Mouse (Mus musculus): ENCODE results near the gene Ank2.

Ank2 gene

DNA sequence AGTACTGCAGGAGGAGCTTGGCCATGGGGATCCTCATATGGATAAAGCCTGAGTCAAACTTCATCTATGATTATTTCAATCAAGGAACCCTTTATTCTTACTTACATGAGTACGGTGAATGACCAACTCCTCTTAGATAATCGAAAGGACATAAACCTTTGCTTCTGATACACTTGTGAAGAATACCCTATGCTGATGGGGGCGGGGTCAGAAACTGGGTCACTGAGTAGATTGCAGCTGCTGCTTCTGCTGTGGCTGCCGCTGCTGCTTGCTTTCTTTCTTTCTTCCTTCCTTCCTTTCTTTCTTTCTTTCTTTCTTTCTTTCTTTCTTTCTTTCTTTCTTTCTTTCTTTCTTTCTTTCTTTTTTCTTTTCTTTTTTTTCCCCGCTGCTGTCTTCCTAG is 263.9 kb downstream of the Ank2 start:
- no peak for DNase-seq (ENCODE audit: low spot score)

- DNase-seq (ENCODE audit: low spot score): peak; percentile 80
These were observed 273.1 kb downstream of the Ank2 start for GRCm38 (mm10) chr3:127225799-127226730.

DNA sequence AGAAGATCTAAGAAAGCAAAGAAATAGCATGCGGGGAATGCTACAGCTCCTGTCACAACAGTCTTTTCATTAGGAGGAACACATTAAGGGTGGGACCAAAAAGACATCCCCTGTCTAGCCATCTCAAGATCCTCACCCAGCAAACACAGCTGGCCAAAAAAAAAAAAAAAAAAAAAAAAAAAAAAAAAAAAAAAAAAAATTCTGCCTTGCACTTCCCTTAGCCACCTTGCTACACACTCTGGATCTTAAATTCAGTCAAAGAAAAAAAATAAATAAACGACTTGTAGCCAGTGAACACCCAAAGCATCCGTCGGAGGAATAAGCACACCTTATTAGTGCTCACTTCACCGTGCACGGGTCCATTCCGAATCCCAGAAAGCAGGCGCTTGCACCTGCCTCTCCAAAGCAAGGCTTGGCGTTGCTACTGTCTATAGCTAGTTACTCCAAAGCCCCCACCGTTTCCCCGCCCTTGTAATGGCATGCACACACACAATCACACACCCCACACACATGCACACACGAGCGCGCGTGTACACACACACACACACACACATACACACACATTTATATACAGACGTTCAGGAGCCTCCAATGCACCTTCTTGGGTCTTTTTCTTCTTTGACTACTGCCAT is 273.9 kb downstream of the Ank2 start:
- DNase-seq (ENCODE audit: low spot score): peak; percentile 36

GRCm38 (mm10) chr3:127224315-127225166 is 274.6 kb downstream of the Ank2 start:
- no peak for DNase-seq (ENCODE audit: low spot score)

GRCm38 (mm10) chr3:127222086-127222485 is 277.1 kb downstream of the Ank2 start:
- no peak for DNase-seq (ENCODE audit: low spot score)

- no peak for DNase-seq (ENCODE audit: low spot score)
These were observed 278.3 kb downstream of the Ank2 start for GRCm38 (mm10) chr3:127220859-127221258.

DNA sequence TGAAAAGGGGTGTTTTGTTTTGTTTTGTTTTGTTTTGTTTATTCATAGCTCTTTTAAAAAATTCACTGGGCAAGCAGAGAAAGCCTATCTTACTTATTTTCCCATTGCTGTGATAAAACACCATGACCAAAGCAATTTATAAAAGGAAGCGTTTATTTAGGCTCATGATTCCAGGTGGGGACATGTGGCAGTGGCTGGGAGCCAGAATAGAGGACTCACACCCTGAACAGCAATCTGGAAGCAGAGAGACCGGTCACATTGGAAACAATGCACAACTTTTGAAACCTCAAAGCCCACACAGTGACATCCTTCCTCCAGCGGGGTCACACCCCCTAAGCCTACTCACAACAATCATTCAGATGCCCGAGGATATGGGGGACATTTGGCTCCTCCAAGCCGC is 285.6 kb downstream of the Ank2 start:
- no peak for DNase-seq (ENCODE audit: low spot score)

- no peak for DNase-seq (ENCODE audit: low spot score)
These were observed 288.0 kb downstream of the Ank2 start for GRCm38 (mm10) chr3:127211119-127211518.

- no peak for DNase-seq (ENCODE audit: low spot score)
These were observed 288.6 kb downstream of the Ank2 start for GRCm38 (mm10) chr3:127210552-127210951.

DNA sequence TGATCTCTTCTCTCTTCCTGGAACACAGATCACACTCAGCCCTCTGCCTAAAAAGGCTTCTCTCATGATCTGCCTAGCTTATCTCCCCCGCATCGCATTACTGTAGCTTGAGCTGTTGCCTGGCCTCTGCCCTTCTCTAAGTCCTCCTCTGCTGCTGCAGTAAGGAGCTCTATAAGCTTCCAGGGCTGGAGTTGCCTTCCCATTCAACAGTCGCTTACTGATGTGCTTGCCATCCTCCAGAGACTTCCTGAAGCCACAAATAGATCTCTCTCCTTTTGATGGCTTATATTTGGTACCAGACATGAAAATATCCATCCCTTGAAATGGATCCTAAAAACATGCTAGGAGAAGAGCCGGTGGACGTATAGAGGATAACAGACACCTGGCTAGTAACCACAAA is 290.3 kb downstream of the Ank2 start:
- no peak for DNase-seq (ENCODE audit: low spot score)

DNA sequence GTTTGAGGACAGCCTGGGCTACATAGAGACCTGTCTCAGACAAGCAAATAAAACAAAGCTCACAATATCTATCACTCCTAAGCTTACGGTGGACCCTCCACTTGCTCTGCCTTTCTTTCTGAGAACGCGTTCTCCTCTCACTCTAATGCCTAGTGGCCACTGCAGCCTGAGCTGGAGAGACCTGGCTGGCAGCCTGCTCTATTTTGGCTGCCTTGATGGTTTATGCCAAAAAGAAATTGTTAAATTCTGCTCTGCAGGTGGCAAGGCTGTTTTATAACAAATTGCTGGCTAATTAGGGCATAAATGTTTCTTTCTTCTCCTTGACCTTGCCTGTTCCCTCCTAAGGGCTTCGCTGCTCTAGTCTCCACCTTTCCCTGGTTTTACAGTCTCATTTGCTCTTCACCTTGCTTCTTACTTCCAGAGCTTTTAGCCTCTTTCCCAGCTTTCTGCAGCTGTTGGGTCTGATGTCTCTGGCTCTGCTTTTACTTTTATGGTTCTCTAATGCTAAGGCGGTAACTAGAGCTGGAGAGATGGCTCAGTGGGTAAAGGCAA is 293.2 kb downstream of the Ank2 start:
- DNase-seq (ENCODE audit: low spot score): no peak

- DNase-seq (ENCODE audit: low spot score): no peak
These were observed 296.6 kb downstream of the Ank2 start for GRCm38 (mm10) chr3:127202484-127203115.

GRCm38 (mm10) chr3:127200789-127201188 is 298.4 kb downstream of the Ank2 start:
- DNase-seq (ENCODE audit: low spot score): no peak

DNA sequence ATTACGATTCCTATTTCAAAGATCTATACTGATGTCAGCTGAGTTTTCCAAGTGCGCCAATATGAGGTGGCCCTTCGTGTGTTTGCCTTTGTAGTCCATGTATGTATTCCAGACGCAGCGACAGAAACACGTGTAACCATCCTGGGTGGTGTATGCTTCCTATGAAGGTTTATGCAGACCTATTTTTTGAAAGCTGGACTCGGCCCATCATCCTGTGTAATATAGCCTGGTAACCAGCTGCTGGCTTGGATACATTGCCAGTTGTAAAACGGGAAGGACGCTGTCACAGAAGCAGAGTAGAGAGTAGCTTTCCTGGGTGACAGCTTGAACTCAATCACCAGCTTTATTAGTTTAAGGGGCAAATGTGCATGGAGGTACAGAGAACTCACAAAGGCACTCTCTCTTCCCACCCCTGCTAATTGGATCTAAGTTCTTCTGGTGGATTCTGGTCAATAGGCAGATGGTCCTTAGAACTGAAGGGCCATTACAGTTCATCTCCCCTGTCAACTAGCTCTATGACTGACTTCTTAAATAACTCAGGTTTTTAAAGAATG is 300.0 kb downstream of the Ank2 start:
- DNase-seq (ENCODE audit: low spot score): no peak

DNA sequence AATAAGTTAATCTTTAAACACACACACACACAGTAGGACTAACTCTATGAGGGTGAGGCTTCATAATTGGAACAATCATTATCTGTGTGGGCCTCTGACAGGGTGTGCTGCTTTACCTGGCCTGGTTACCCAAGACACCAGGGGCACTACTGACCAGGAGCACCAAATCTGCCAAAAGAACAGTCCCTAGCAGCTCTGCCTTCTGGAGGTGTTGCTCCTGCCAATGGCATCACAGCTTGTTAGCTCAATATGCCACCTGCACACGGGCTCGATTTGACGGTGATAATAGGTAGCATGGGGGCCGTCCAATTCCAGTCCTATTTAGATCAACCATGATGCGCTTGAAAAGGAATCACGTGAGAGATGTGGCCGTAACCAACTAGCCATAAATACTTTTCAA is 300.5 kb downstream of the Ank2 start:
- no peak for DNase-seq (ENCODE audit: low spot score)

DNA sequence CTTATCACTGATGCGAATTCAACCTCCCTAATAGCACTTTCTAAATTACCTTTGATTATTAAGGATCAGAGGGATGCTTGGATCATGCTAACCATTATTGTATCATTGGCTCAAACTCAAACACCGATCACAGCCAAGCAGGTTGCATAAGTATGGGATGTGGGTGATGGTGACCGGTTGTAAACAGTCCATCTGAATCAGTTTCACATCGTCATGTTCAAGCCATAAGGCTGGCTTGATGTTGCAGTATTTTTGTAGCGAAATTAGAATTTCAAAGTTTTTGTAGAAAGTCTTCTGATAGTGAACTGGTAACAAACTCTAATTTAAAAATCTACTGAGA is 310.4 kb downstream of the Ank2 start:
- DNase-seq (ENCODE audit: low spot score): no peak

- DNase-seq (ENCODE audit: low spot score): no peak
These were observed 310.9 kb downstream of the Ank2 start for GRCm38 (mm10) chr3:127188086-127188788.

DNA sequence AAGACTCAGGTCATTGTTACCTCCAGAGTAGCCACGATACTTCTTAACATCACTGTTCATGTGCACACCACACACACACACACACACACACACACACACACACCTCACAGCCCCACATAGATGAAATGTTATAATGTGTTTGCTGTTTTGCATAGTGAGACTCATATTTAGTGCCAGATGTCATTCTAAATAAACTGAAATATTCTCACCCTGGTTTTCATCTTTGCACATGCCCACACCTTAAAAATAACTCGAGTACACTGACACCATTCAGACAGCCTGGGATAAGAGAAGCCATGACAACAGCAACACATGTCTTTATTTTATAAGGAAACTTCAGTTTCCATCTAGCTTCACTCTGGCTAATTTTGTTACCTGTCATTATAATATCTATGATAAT is 312.1 kb downstream of the Ank2 start:
- DNase-seq (ENCODE audit: low spot score): no peak

DNA sequence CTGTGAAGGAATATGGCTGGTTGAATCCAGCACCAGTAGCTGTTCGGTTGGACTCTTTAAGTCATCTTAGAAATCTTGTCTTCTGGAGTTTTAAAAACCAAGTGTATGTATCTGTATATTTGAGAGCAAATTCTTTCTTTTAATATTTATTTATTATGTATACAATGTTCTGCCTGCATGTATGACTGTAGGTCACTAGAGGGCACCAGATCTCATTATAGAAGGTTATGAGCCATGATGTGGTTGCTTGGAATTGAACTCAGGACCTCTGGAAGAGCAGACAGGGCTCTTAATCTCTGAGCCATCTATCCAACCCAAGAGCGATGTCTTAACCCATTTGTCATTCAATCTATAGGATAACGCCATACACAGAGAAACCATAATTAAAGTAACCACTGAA is 312.9 kb downstream of the Ank2 start:
- DNase-seq (ENCODE audit: low spot score): no peak

DNA sequence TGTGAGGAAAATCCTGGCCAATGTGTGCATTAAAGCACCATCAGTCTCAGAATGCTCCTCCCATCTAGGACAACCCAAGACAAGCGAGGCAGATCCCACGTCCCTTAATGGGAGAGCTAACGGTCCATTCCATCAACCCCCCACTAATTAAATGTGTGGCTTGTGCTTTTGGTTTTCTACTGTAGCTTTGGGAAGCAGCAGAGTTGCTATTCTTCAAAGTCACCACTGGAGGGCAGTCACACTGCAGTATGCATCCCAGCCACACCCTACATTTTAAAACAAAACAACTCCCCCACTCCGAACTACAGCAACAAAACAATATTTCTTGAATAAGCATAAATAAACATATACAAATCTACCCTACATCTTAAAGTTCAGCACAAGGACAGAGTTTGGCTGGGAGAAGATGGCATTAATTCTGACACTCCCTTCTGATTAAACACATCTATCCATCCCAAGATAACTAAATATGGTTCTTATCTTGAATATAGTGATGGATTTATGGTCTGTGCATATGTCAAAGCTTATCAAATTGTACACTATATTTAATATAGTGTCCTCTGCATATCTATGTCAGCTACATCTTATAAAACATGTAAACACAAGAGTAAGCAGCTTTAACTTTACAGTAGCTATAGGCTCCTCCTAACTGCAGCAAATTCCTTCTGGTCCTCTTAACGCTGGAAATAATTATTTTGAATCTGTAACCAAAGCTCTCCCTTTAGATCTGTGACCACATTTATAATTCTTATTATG is 315.0 kb downstream of the Ank2 start:
- DNase-seq (ENCODE audit: low spot score): peak; percentile 70
